Mouse (Mus musculus): ENCODE data around the gene Gse1.
A peak's percentile ranks its signal among the peaks of the same experiment; 100 is the strongest.

Gse1 gene

GRCm38 (mm10) chr8:120270449-120270848 is 42.2 kb downstream of the Gse1 start:
- no peak for DNase-seq (ENCODE audit: low read depth, low spot score)

DNA sequence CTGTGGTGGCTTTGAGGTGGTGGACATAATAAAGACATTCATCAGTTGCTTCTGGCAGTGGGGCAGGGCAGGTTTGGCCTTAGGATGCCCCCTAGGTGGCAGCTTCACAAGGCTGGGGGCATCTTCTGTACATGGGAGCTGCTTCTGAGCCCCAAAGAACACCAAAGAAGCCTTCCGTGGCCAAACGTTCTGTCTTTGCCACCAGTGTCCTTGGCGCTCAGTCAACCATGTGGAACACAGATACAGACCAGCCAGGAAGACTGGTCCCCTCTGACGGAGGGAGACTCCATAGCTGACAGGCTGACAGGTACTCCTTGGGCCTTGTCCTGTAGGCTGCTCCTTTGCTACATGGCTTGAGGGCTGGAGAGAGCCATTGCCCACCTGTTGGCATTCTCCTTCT is 45.2 kb downstream of the Gse1 start:
- no peak for DNase-seq (ENCODE audit: low read depth, low spot score)

DNA sequence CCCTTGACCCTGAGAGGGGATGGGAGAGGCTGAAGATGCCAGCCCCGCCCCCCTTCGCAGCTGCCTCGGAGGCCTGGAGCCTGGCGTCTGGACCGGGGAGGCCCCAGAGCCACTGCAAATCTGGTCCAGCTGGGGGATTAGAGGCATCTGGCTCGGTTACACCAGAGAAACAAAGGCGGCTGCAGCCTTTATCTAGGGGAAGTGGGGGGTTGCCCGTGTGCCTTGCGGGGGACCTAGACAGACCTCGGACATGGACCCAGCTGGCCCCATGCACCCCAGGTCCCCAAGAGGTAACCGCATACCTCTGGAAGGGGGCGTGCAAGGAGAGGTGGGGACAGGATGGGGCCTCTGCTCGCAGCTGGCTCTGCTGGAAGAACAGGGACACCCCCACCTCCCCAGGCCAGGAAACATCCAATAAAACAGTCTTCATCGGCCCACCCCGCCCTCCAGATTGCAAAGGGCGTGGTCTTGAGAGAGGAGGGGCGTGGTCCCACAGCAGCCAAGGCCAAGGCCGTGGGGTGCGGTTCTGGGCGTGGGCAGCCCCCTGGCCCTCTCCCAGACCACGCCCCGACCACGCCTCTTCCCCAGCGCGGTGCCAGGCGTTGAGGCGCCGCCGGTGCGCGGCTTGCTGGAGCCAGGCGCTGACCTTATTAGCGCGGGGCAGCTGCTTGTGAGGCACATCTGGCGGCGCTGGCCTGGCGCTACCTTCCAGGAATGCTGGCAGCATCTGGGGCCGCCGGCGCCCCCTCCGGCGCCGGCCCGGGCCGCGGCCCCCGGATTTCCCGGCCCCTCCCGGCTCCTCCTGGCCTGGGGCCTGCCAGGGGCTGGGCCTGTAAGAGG is 48.0 kb downstream of the Gse1 start:
- peak; percentile 76 for DNase-seq (ENCODE audit: low read depth, low spot score)

DNA sequence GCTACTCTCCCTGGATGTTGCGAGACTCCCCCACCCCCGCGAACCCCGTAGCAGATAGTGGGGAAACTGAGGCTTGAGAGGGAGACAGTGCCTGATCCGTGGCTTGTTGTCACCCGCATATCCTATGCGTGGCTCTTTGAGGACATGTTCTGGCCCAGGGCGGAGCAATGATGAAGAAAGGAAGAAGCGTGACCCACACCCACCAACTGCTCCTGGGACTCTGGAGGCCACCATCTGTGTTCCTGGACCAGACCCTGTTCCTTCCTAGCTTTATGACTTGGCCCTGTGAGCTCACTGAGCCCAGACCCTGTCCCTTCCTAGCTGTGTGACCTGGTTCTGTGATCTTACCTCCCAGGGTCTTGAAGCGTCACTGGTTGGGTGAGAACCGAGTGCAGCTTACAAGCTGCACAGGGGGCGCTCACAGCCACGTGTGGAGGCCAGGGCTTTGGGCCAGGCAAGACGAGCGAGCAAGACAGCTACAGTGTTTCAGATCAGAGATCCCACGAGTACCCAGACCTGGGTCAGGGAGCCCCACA is 48.7 kb downstream of the Gse1 start:
- DNase-seq (ENCODE audit: low read depth, low spot score), result no peak

DNA sequence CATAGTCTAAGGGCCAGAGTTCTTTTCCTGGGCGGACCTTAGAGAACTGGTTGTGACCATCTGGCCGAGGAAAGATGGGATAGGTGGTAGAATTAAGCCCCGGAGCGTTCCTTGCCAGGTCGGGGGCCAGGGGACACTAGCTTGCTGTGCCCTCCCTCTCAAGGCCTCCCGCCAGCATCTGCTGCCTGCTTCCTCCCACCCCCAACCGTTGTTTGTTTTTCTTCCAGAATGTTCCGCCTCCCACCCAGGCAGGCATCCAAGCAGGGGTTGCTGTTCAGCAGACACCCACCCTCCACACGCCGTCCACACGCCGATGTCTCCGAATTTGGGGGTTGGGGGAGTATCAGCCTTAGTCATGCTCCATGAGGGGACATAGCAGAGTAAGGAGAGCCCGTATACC is 49.8 kb downstream of the Gse1 start:
- no peak for DNase-seq (ENCODE audit: low read depth, low spot score)

- DNase-seq (ENCODE audit: low read depth, low spot score), result no peak
These were observed 51.2 kb downstream of the Gse1 start for GRCm38 (mm10) chr8:120279418-120279817.

DNA sequence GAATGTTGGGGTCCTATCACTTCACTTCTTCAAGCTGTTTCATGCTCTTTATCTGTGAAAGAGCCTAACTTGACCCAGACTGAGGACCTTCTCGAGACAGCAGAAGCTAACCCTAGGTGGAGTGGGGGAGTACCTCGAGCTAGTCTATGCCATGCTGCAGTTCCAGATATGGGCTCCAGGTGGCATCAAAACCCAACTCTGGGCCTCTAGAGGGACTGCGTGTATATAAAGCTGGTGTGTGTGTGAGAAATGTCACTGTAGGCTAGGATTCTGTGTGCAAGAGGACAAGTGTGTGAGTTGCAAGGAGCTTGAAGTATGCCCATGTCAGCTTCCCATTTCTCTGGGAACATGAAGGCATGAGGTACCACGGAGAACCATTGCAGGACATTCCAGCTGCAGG is 53.2 kb downstream of the Gse1 start:
- DNase-seq (ENCODE audit: low read depth, low spot score), result peak; percentile 54

- no peak for DNase-seq (ENCODE audit: low read depth, low spot score)
These were observed 54.2 kb downstream of the Gse1 start for GRCm38 (mm10) chr8:120282465-120282864.

DNA sequence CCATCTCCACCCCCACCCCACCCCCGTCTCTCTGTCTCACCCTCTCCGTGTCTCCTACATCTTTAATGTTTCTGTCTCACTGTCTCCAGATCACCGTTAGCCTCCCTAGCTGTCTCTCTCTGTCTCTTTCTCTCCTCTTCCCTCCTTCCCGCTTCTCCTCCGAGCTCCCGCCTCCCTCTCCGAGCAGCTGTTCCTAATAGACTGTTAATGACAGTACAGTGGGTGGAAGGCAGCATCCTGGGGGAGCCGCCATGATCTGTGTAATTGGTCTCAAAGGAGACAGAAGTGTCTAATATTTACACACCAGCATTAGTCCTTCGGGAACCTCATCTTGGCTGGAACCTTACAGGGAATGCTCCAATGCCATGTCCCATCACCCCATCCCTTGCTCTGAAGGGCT is 56.0 kb downstream of the Gse1 start:
- DNase-seq (ENCODE audit: low read depth, low spot score), result no peak

DNA sequence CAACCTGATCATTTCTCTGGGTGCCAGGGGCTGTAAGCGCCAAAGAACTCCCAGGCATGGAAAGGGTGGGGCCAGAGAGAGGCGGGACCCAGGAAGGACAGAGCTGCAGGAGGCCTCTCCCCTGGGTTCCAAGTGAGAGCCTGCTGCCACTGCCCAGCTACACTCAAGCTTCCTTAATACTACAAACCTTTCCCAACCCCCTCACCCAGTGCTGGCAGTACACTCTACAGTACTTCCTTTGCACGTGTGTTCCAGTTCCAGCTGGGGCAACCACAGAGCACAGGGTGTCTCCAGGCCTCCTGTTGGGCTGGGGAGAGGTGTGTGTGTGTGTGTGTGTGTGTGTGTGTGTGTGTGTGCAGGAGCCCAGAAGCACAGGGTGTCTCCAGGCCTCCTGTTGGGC is 56.8 kb downstream of the Gse1 start:
- DNase-seq (ENCODE audit: low read depth, low spot score), result no peak

GRCm38 (mm10) chr8:120285878-120286277 is 57.6 kb downstream of the Gse1 start:
- no peak for DNase-seq (ENCODE audit: low read depth, low spot score)

DNA sequence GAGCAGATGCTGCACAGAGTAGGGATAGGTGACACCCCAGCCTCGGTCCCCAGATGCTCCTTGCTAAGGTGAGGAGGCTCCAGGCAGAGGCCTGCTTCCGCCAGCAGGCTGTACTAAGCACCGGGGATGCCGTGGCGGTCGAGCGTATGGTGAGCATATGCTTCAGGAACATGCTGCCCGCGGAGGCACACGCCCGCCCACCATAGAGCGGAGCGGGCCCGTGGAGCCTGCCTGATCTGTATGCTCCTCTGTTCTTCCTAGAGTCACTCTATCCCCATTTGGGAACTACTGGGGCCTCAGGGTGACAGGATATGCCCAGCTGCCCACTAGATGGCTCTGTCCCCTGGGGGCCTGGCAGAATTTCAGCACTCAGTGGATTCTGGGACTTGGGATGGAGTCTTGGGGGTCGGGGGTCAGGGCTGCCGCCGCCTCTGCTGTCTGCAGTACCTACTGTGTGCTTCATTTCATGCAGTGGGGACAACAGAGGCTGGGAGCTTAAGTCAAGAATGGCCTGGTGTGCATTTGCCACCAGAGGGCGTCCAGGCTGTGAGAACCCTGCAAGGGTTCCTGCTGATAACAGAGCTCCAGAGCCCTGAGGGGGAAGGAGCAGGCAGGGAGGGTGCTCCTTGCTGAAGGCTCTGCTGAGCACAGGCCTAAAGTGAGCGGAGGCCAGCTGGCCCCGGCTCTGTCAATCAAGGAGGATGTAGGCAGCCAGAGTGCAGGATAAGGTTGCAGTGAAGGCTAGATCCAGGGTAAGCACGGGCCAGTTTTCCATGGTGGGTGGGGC is 60.1 kb downstream of the Gse1 start:
- peak; percentile 75 for DNase-seq (ENCODE audit: low read depth, low spot score)

DNA sequence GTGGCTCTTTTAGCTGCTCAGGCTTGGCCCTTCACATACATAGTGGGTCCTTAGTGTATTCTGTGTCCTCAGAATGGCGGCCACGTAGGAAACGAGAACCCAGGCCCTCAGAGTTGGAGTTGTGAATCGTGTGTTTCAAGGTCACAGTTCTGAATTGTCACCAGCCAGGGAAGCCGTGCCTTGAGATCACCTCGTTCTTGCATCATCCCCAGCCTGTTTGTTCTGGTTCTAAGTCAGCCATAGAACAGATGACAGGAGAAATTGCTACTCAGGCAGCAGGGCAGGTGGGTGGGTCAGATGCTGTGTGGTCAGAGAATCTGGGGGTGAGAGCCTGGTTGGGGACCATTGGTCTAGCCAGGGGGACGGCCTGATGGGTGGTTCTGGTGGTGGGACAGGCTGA is 60.9 kb downstream of the Gse1 start:
- no peak for DNase-seq (ENCODE audit: low read depth, low spot score)

DNA sequence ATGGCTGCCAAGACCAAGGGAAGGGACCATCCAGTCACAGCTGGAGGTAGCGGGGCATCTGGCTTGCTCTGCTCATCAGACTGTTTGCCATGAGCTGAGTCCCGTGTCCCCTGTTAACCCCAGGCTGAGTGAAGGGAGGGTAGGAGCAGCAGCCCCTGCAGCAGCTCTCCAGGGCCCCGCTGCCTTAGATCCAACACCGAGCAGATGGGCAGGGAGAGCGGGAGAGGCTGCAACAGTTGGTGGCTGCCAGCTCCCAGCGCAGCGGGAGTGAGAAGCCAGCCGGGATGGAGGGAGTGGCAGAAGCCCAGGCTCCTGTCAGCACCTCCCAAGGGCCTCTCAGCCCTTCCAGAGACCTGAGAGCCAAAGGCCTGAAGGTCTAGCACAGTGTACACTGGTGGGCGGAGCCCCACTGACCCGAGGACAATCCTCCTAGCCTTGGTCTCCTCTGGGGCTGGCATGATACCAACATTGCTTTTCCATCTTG is 61.5 kb downstream of the Gse1 start:
- DNase-seq (ENCODE audit: low read depth, low spot score), result no peak

GRCm38 (mm10) chr8:120290614-120291013 is 62.4 kb downstream of the Gse1 start:
- no peak for DNase-seq (ENCODE audit: low read depth, low spot score)

- no peak for DNase-seq (ENCODE audit: low read depth, low spot score)
These were observed 63.4 kb downstream of the Gse1 start for GRCm38 (mm10) chr8:120291650-120292049.

DNA sequence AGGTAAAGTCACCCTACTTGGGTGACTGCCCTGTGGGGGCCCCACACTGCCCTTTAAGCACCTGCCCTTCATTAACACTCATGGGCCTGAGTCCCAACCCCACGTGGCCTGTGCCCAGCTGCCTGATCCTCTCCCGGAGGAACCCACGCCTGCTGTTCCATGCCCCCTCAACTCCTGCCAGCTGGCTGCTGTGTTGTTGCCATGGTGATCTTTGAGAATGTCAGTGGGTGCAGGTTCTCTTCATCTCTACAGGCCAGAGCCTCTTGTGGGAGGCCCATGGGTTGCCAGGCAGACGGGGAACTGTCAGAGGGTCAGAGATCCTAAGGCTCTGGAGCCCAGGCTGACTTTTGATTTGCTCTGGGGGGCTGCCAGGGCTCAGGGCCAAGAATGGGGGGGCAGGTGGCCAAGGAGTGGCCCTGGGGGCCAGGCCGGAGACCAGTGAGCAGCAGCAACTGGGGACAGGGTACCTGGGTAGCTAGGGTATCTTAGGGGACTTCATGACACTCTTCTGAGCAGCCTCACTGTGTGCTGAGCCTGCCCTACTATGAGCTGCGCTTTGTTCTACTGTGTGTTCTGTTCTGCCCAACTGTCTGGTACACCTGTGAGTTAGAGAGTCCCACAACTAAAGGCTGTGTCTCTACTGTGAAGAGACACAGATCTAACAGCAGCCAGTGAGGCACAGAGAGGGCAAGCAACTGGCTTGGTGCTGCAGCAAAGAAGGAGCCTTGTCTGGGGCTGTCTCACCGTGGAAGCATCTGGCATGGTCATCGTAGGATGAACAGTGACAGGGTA is 64.3 kb downstream of the Gse1 start:
- peak; percentile 31 for DNase-seq (ENCODE audit: low read depth, low spot score)

GRCm38 (mm10) chr8:120293421-120294357 is 65.4 kb downstream of the Gse1 start:
- peak; percentile 72 for DNase-seq (ENCODE audit: low read depth, low spot score)

DNA sequence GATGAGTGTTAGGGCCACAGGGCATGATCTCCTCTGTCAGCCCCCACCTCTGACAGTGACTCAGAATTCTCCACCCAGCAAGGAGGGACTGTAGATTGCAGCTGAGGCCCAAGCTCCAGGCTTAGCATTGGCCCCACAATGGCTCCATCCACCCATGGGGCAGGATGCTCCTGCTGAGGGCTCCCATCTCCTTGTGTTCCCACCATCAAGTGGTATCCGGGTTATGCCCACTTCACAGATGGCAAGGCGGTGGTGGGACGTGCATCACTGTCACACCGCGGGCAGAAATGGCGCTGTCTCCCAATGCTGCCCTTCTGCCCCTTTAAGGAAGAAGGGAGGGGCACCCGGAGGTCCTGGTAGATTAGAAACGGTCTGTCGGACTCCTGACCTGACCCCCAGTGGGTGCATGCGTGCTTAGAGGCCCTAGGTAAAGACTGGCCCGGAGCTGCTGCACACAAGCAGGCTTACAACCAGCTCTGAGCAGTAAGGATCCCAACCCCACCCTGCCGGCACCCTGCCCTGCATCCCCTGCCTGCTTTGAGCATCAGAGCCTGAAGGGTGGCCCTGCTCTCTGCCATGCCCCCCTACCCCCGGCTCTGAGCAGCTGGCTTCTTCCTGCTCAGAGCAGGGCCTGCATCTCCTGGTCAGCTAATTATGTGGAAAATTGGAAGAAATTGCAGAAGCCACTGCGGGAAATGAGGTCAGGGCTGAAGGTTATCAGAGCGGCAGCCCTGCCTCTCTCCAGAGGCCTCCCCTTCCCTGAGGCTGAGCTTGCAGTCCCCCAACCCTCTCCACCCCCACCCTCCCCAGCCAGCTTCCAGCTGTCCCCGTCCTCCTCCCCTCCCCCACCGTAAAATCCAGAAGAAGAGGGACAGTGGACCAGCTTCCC is 67.0 kb downstream of the Gse1 start:
- DNase-seq (ENCODE audit: low read depth, low spot score), result no peak

DNA sequence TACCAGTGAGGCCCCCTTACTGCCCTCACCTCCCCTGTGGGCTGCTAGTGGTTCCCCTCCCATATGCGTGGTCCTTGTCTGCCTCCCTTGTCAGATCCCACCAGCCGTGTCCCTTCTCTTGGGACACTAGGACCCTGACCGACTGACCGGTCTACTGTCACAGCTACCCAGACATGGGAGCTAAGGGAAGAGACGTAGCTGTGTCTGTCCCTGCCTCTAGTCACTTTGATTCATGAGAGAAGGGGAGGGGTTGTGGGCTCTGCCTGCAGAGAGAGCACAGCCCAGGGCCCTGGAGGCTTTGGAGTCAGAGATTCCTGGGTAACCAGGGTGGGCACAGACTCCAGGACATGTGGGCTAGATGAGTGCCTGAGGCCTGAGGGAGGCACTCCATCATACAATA is 68.7 kb downstream of the Gse1 start:
- DNase-seq (ENCODE audit: low read depth, low spot score), result no peak

All from c-Kit-negative CD71-positive TER-119-positive erythroid progenitor cells, embryonic 14.5 days (primary cell).